Mouse (Mus musculus) forebrain, embryonic 10.5 days (tissue): ENCODE data around the gene Zfp287. TPM values are rescaled to one million over a fixed set of nuclear protein-coding genes. Genes with fewer than 3 reads are reported as not detected.

Experiments used
- DNase-seq: peaks from one replicate; pipeline ENCODE4 v3.0.0-alpha.2; 2017; ENCODE audit warnings: low spot score; ENCODE audit errors: extremely low spot score
- H3K27ac ChIP-seq: fragments of 300-500 bp; sonication (generic); 2 replicates; pipeline ENCODE4 v1.5.1; 2016; ENCODE audit warnings: mild to moderate bottlenecking
- H3K27me3 ChIP-seq: fragments of 300-500 bp; sonication (generic); 2 replicates; pipeline ENCODE4 v1.6.1; 2016; ENCODE audit warnings: mild to moderate bottlenecking; ENCODE audit not compliant: poor library complexity, severe bottlenecking
- H3K36me3 ChIP-seq: fragments of 300-500 bp; sonication (generic); replicated peaks from 2 replicates; pipeline ENCODE4 v1.6.1; 2016; ENCODE audit warnings: mild to moderate bottlenecking, moderate library complexity
- H3K4me1 ChIP-seq: fragments of 300-500 bp; sonication (generic); 2 replicates; pipeline ENCODE4 v1.6.1; 2016
- H3K4me3 ChIP-seq: fragments of 300-500 bp; sonication (generic); 2 replicates; pipeline ENCODE4 v1.5.1; 2016; ENCODE audit warnings: mild to moderate bottlenecking, moderate library complexity
- H3K9me3 ChIP-seq: fragments of 300-500 bp; sonication (generic); 2 replicates; pipeline ENCODE4 v1.6.1; 2016; ENCODE audit warnings: mild to moderate bottlenecking, moderate library complexity
- WGBS: fragments of 180-500 bp; shearing (Covaris S2); methylation state at CpG from one replicate; pipeline ENCODE4 v1.1.7; 2016; 5-methylcytosine and 5-hydroxymethylcytosine counted together
- polyA plus RNA-seq: library from polyadenylated mRNA; unstranded; fragments of >200 nt; fragmentation: Nextera tagmentation; extraction: Ambion mirVana; gene quantifications from 2 replicates; pipeline ENCODE4 v1.2.1, GENCODE M21; 2016

Gene Zfp287
- polyA plus RNA-seq, 1 experiment from 2014 or later = 14.7 TPM

GRCm38 (mm10) chr11:62693299-62694184, 38.2 kb downstream of the Zfp287 start:
- WGBS = 28% methylated on average over 11 of the region's 11 CpGs
- Histone ChIP-seq H3K27ac (no peak overlapping the region), H3K27me3 (no peaks in the 10 kb centered on the region), H3K4me3 (no peak overlapping the region), H3K9me3 (no peaks in the 10 kb centered on the region), H3K36me3 (no peaks in the 10 kb centered on the region), H3K4me1 (no peaks in the 10 kb centered on the region)
- peak; percentile 50 for DNase-seq

DNA sequence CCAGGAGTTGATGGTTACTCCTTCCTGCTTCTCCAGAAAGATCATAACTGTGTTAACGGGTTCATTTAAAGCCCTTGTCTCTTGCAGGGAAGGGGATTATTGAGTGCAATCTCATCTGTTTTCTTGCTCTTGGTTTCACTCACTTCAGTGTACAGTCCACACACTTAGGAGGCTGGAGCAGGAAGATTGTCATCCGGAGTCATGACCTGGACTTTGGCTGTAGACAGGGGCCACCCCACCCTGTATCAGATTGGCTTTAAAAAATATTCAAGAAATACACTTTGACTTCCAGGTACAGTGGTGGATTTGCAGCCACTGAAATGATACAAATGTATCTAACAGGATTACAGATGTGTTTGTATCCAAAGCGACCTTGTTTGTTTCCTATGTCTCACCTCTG, 40.1 kb downstream of the Zfp287 start:
- 91% methylated on average over 3 of the region's 3 CpGs for WGBS
- no peaks in the 10 kb centered on the region for H3K9me3 ChIP-seq
- DNase-seq = no peak
- no peaks in the 10 kb centered on the region for H3K27me3 ChIP-seq
- no peaks in the 10 kb centered on the region for H3K4me1 ChIP-seq
- no peak overlapping the region for H3K27ac ChIP-seq
- H3K36me3 ChIP-seq = no peaks in the 10 kb centered on the region
- H3K4me3 ChIP-seq = no peak overlapping the region

DNA sequence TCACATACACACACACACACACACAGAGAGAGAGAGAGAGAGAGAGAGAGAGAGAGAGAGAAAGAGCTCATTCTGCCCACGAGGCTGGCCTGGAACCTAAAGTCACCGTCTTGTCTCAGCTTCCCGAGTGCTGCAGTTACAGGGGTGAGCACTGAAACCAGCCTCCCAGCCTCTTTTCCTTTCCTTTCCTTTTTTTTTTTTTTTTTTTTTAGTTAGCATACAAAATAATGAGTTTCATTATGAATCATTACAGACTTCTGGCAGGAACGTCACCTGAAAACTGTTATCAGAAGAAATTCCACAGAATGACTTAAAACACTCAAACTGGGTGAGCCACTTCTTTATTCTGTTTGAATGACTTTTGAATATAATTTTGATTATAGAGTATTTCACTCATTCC, 51.8 kb downstream of the Zfp287 start:
- Histone ChIP-seq H3K9me3 (no peaks in the 10 kb centered on the region), H3K27me3 (no peaks in the 10 kb centered on the region), H3K4me1 (peaks cover 13% of the 10 kb centered on the region), H3K36me3 (no peaks in the 10 kb centered on the region), H3K27ac (no peak overlapping the region), H3K4me3 (no peak overlapping the region)
- 86% methylated on average over 4 of the region's 4 CpGs for whole genome bisulfite sequencing
- DNase-seq = no peak

GRCm38 (mm10) chr11:62678778-62679354, 52.8 kb downstream of the Zfp287 start:
- Histone ChIP-seq H3K4me1 (peaks cover 15% of the 10 kb centered on the region), H3K27me3 (no peaks in the 10 kb centered on the region), H3K27ac (no peak overlapping the region), H3K9me3 (no peaks in the 10 kb centered on the region), H3K4me3 (no peak overlapping the region), H3K36me3 (no peaks in the 10 kb centered on the region)
- WGBS = 89% methylated on average over 7 of the region's 7 CpGs
- DNase-seq = no peak

DNA sequence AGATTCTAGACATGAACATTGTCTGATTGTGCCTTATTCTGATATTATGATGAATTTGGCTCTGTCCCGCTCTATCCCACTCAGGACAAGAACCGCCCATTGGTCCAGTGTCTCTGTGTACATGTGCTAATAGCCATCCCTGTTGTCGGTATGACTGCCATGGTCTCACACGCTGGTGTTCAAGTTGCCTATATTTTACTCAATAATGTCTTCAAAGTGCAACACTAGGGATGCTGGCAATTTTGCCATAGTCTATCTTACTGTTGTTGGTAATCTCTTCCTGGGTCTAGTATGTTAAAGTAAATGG, 55.5 kb downstream of the Zfp287 start:
- H3K9me3 ChIP-seq = no peaks in the 10 kb centered on the region
- H3K27ac ChIP-seq = no peak overlapping the region
- H3K4me1 ChIP-seq = peaks cover 27% of the 10 kb centered on the region
- no peak overlapping the region for H3K4me3 ChIP-seq
- no peaks in the 10 kb centered on the region for H3K27me3 ChIP-seq
- 95% methylated on average over 4 of the region's 4 CpGs for WGBS
- no peak for DNase-seq
- no peaks in the 10 kb centered on the region for H3K36me3 ChIP-seq

GRCm38 (mm10) chr11:62675480-62676289, 56.0 kb downstream of the Zfp287 start:
- peaks cover 27% of the 10 kb centered on the region for H3K4me1 ChIP-seq
- peak; percentile 77 for DNase-seq
- H3K27ac ChIP-seq = peak overlapping the region; percentile 79
- H3K27me3 ChIP-seq = no peaks in the 10 kb centered on the region
- H3K9me3 ChIP-seq = no peaks in the 10 kb centered on the region
- peak overlapping the region; percentile 38 for H3K4me3 ChIP-seq
- WGBS = 18% methylated on average over 17 of the region's 17 CpGs
- H3K36me3 ChIP-seq = no peaks in the 10 kb centered on the region

GRCm38 (mm10) chr11:62670006-62670405, 61.7 kb downstream of the Zfp287 start:
- Histone ChIP-seq H3K27me3 (no peaks in the 10 kb centered on the region), H3K36me3 (peaks cover 21% of the 10 kb centered on the region), H3K9me3 (no peaks in the 10 kb centered on the region), H3K27ac (no peak overlapping the region), H3K4me3 (no peak overlapping the region), H3K4me1 (peaks cover 17% of the 10 kb centered on the region)
- DNase-seq = no peak
- 88% methylated on average over 6 of the region's 6 CpGs for whole genome bisulfite sequencing

DNA sequence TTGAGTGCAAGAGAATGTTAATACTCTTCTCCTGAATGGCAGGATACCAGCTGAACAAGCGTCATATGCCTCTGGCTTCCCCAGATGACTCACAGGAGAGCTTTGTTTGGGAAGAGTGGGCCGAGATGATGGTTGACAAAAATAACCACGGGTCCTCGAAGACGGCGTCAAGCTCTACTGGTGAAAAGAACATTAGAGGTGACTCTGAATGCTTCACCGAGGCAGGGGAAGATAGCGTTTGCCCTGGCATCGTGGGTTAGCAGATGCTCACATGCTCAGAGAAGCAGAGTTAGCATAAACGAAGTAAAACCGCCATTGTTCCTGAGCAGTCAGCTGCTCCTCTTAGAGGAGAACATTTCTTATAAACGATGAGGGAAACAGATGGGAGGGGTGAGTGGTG, 62.2 kb downstream of the Zfp287 start:
- peaks cover 26% of the 10 kb centered on the region for H3K36me3 ChIP-seq
- 76% methylated on average over 12 of the region's 12 CpGs for WGBS
- no peaks in the 10 kb centered on the region for H3K9me3 ChIP-seq
- no peak overlapping the region for H3K4me3 ChIP-seq
- DNase-seq = no peak
- H3K27me3 ChIP-seq = no peaks in the 10 kb centered on the region
- no peak overlapping the region for H3K27ac ChIP-seq
- H3K4me1 ChIP-seq = peaks cover 15% of the 10 kb centered on the region

- no peaks in the 10 kb centered on the region for H3K9me3 ChIP-seq
- DNase-seq = no peak
- H3K27me3 ChIP-seq = no peaks in the 10 kb centered on the region
- peaks cover 31% of the 10 kb centered on the region for H3K36me3 ChIP-seq
- H3K4me1 ChIP-seq = peaks cover 15% of the 10 kb centered on the region
- 90% methylated on average over 5 of the region's 5 CpGs for WGBS
- no peak overlapping the region for H3K27ac ChIP-seq
- H3K4me3 ChIP-seq = no peak overlapping the region
These were observed 62.7 kb downstream of the Zfp287 start for GRCm38 (mm10) chr11:62668986-62669385.

GRCm38 (mm10) chr11:62664250-62664649, 67.5 kb downstream of the Zfp287 start:
- H3K27me3 ChIP-seq = no peaks in the 10 kb centered on the region
- peaks cover 2% of the 10 kb centered on the region; the same call in 1 of the 2 replicates for H3K4me1 ChIP-seq
- H3K36me3 ChIP-seq = peaks cover 46% of the 10 kb centered on the region
- WGBS = 92% methylated on average over 6 of the region's 6 CpGs
- no peaks in the 10 kb centered on the region for H3K9me3 ChIP-seq
- no peak overlapping the region for H3K27ac ChIP-seq
- no peak for DNase-seq
- H3K4me3 ChIP-seq = no peak overlapping the region

DNA sequence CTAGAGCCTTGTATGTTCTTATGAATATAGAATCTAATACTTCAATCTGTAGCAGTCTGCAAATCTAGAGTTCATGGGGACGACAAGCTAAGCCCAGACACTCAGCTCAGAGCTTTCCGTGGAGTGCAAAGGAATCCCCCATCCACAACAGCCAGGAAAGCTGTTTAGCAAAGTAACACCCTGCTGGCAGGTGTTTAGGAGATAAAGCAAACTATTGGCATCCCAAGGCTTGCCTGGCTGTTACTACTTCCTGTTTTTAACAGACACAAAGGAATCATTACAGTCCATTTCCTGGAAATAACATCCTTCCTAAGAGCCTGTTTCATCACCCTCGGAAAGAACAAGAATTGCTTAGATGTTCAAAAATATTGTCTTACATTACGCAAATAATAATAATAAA, 70.8 kb downstream of the Zfp287 start:
- no peaks in the 10 kb centered on the region for H3K9me3 ChIP-seq
- H3K27me3 ChIP-seq = no peaks in the 10 kb centered on the region
- H3K27ac ChIP-seq = no peak overlapping the region
- peaks cover 59% of the 10 kb centered on the region for H3K36me3 ChIP-seq
- peaks cover 4% of the 10 kb centered on the region; the same call in 1 of the 2 replicates for H3K4me1 ChIP-seq
- no peak overlapping the region for H3K4me3 ChIP-seq
- no peak for DNase-seq
- 67% methylated on average over 4 of the region's 4 CpGs for WGBS

GRCm38 (mm10) chr11:62652080-62652479, 79.6 kb downstream of the Zfp287 start:
- H3K9me3 ChIP-seq = no peaks in the 10 kb centered on the region

GRCm38 (mm10) chr11:62651563-62651962, 80.1 kb downstream of the Zfp287 start:
- no peaks in the 10 kb centered on the region for H3K27me3 ChIP-seq
- H3K27ac ChIP-seq = no peak overlapping the region
- no peak overlapping the region for H3K4me3 ChIP-seq
- no peak for DNase-seq
- no peaks in the 10 kb centered on the region for H3K9me3 ChIP-seq
- H3K36me3 ChIP-seq = peaks cover 61% of the 10 kb centered on the region
- 95% methylated on average over 3 of the region's 3 CpGs for WGBS
- H3K4me1 ChIP-seq = peaks cover 36% of the 10 kb centered on the region

More at GRCm38 (mm10) chr11:62652080-62652479, 79.6 kb downstream of the Zfp287 start:
- H3K4me3 ChIP-seq = no peak overlapping the region
- no peaks in the 10 kb centered on the region for H3K27me3 ChIP-seq
- no peak for DNase-seq
- WGBS = 96% methylated on average over 3 of the region's 3 CpGs
- peaks cover 66% of the 10 kb centered on the region for H3K36me3 ChIP-seq
- no peak overlapping the region for H3K27ac ChIP-seq
- H3K4me1 ChIP-seq = peaks cover 33% of the 10 kb centered on the region
